Mouse (Mus musculus): ENCODE data around the gene Ica1. TPM values are rescaled to one million over a fixed set of nuclear protein-coding genes. Genes with fewer than 3 reads are reported as not detected.

Ica1 gene
- total and polyA plus RNA-seq, 3 experiments = 0.36 TPM; not detected in 2

DNA sequence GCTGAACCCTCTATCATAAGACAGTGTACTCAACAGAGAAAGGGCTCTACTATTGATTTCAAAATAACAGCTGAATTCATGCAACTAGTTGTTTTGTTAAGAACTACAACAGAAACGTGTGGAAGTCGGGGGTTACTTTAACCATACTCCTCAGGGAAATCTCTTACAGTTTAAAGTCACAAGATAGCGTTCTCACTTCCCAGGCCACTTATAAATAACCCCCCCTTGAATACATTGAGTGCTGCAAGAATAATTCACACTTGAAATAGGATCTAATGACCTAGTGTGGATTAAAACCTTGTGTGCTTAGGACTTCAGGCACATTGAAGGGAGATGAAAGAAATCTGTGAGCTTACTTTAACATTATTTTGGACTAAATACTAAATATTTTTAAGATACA is 87.8 kb downstream of the Ica1 start:
- no peak for DNase-seq (ENCODE audit: low read depth, low spot score)
- TF ChIP-seq MYB (IDR thresholded peaks at IDR 0.05; ENCODE audit: low read depth, low read length) (no peak), MAX (IDR thresholded peaks at IDR 0.05; ENCODE audit: low read length) (no peak), TBP (IDR thresholded peaks at IDR 0.05; ENCODE audit: low read depth, low read length) (no peak), MEF2A (IDR thresholded peaks at IDR 0.05; ENCODE audit: extremely low read depth, insufficient replicate concordance, low read depth, low read length, poor library complexity, severe bottlenecking) (no peak), NELFE (IDR thresholded peaks at IDR 0.05; ENCODE audit: low read depth, low read length) (no peak), CHD2 (IDR thresholded peaks at IDR 0.05; ENCODE audit: low read length) (no peak), MXI1 (IDR thresholded peaks at IDR 0.05; ENCODE audit: low read depth, low read length) (no peak), MAZ (IDR thresholded peaks at IDR 0.05; ENCODE audit: low read depth, low read length) (no peak), TCF12 (IDR thresholded peaks at IDR 0.05; ENCODE audit: low read depth, low read length) (no peak), GABPA (IDR thresholded peaks at IDR 0.05; ENCODE audit: low read depth, low read length) (no peak), ETS1 (IDR thresholded peaks at IDR 0.05; ENCODE audit: low read depth, low read length) (no peak), EP300 (IDR thresholded peaks at IDR 0.05; ENCODE audit: low read depth in 1 of 2, low read length in 2 of 2) (no peak), POLR2AphosphoS2 (IDR thresholded peaks at IDR 0.05; ENCODE audit: low read length) (no peak), CHD1 (IDR thresholded peaks at IDR 0.05; ENCODE audit: low read depth, low read length) (no peak), USF2 (IDR thresholded peaks at IDR 0.05; ENCODE audit: borderline replicate concordance in 1 of 2, insufficient read depth in 1 of 2, low read depth in 1 of 2, low read length in 2 of 2) (no peak), GATA1 (IDR thresholded peaks at IDR 0.05; ENCODE audit: low read depth, low read length) (no peak), SIN3A (IDR thresholded peaks at IDR 0.05; ENCODE audit: low read length) (no peak)
- H3K4me3 ChIP-seq (ENCODE audit: control insufficient read depth in 1 of 2, insufficient read depth in 1 of 2, low read depth in 2 of 2, low read length in 2 of 2) = no peak overlapping the region
- H3K27me3 ChIP-seq (ENCODE audit: control insufficient read depth in 1 of 2, insufficient read depth in 2 of 2, low read length in 2 of 2) = no peaks in the 10 kb centered on the region; a peak in 1 of 4 replicates
- peaks cover 0 to 11% of the 10 kb centered on the region in 2 experiments; a peak in 2 of 4 replicates for H3K4me1 ChIP-seq (ENCODE audit: control insufficient read depth in 1 of 2, insufficient read depth in 2 of 2, low read length in 2 of 2)
- no peak overlapping the region for H3K27ac ChIP-seq (ENCODE audit: control insufficient read depth, low read depth, low read length)
- no peak overlapping the region for H3K9ac ChIP-seq (ENCODE audit: control insufficient read depth, low read depth, low read length, poor library complexity, severe bottlenecking)
- no peaks in the 10 kb centered on the region for H3K79me2 ChIP-seq (ENCODE audit: control insufficient read depth, insufficient read depth, low read length, poor library complexity)
- H3K9me3 ChIP-seq (replicated peaks; ENCODE audit: insufficient read depth, low read length) = no peaks in the 10 kb centered on the region
- peaks cover 0 to 7% of the 10 kb centered on the region in 2 experiments; a peak in 2 of 4 replicates for H3K36me3 ChIP-seq (ENCODE audit: control insufficient read depth in 1 of 2, insufficient read depth in 2 of 2, low read length in 2 of 2)

DNA sequence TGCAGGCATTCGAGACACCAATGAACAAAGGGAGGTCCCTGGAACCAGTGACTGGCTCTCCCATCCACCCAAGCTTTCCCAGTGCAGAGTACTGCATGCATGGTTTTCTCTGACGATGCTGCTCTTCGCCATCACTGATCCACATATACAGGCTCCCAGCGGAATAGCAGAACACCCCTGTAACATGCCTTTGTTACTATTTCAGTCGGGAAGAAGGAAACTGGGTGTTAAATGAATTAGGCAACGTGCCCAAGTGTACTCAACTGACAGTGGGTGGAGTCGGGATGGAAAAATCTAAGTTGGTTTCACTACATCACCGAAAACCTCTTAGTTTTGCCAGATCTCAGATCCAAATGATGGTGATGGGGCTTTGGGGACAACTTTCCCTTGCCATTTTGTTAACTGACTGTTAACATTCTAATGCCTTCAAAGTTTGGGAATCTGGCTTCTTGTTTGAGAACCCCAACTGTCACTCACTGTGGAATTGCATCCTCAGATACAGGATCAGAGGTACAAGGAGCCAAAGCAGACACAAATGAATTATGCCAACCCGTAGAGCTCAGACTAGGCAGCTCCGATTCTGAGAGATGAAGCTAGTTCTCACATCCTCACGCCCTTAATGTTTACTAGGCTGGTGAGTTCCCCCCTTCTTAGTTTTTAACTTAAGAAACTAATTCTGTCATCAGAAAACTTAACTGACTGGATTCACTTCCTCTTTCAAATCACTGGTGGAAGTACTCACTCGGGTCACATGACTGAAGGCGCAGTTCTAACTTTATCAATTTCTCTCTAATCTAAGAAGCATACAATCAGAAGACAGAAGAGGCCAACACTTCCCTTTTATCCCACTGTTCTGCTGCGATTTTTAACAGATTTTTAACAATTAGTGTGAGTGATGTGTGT is 91.4 kb downstream of the Ica1 start:
- peaks cover 0 to 11% of the 10 kb centered on the region in 2 experiments; a peak in 2 of 4 replicates for H3K4me1 ChIP-seq (ENCODE audit: control insufficient read depth in 1 of 2, insufficient read depth in 2 of 2, low read length in 2 of 2)
- TF ChIP-seq TCF12 (IDR thresholded peaks at IDR 0.05; ENCODE audit: low read depth, low read length) (peak; percentile 31; the same call in 1 of the 2 replicates), MYB (IDR thresholded peaks at IDR 0.05; ENCODE audit: low read depth, low read length) (no peak), USF1 (IDR thresholded peaks at IDR 0.05; ENCODE audit: low read depth, low read length) (peak; percentile 94), ZC3H11A (IDR thresholded peaks at IDR 0.05; ENCODE audit: low read depth, low read length) (no peak), BHLHE40 (IDR thresholded peaks at IDR 0.05; ENCODE audit: borderline replicate concordance, low read depth, low read length) (peak; percentile 91), MYC (IDR thresholded peaks at IDR 0.05; ENCODE audit: low read depth, low read length) (no peak), CHD1 (IDR thresholded peaks at IDR 0.05; ENCODE audit: low read depth, low read length) (no peak), USF2 (IDR thresholded peaks at IDR 0.05; ENCODE audit: borderline replicate concordance in 1 of 2, insufficient read depth in 1 of 2, low read depth in 1 of 2, low read length in 2 of 2) (peak in 1 of 2 experiments; percentile 67; a peak in 2 of 4 replicates), ZKSCAN1 (IDR thresholded peaks at IDR 0.05; ENCODE audit: low read depth, low read length) (no peak), NRF1 (IDR thresholded peaks at IDR 0.05; ENCODE audit: insufficient read depth, low read depth, low read length, poor library complexity, severe bottlenecking) (no peak), MAX (IDR thresholded peaks at IDR 0.05; ENCODE audit: low read length) (peak; percentile 69), ELF1 (IDR thresholded peaks at IDR 0.05; ENCODE audit: low read depth, low read length) (no peak), MAFK (IDR thresholded peaks at IDR 0.05; ENCODE audit: borderline replicate concordance, low read depth, low read length) (no peak), TAL1 (IDR thresholded peaks at IDR 0.05; ENCODE audit: low read length) (no peak), ETS1 (IDR thresholded peaks at IDR 0.05; ENCODE audit: low read depth, low read length) (peak; percentile 53; the same call in 1 of the 2 replicates), NELFE (IDR thresholded peaks at IDR 0.05; ENCODE audit: low read depth, low read length) (no peak), POLR2AphosphoS2 (IDR thresholded peaks at IDR 0.05; ENCODE audit: low read length) (no peak), MAZ (IDR thresholded peaks at IDR 0.05; ENCODE audit: low read depth, low read length) (no peak), GABPA (IDR thresholded peaks at IDR 0.05; ENCODE audit: low read depth, low read length) (no peak), E2F4 (IDR thresholded peaks at IDR 0.05; ENCODE audit: borderline replicate concordance, low read depth, low read length) (no peak)

More for the DNA sequence above, 91.4 kb downstream of the Ica1 start:
- H3K36me3 ChIP-seq (ENCODE audit: control insufficient read depth in 1 of 2, insufficient read depth in 2 of 2, low read length in 2 of 2) = peaks cover 0 to 7% of the 10 kb centered on the region in 2 experiments; a peak in 2 of 4 replicates
- no peak overlapping the region for H3K4me3 ChIP-seq (ENCODE audit: control insufficient read depth in 1 of 2, insufficient read depth in 1 of 2, low read depth in 2 of 2, low read length in 2 of 2)
- no peaks in the 10 kb centered on the region for H3K9me3 ChIP-seq (replicated peaks; ENCODE audit: insufficient read depth, low read length)
- H3K79me2 ChIP-seq (ENCODE audit: control insufficient read depth, insufficient read depth, low read length, poor library complexity) = no peaks in the 10 kb centered on the region
- peak; percentile 66 for DNase-seq (ENCODE audit: low read depth, low spot score)
- peaks cover 1 to 4% of the 10 kb centered on the region in 2 experiments; a peak in 3 of 4 replicates for H3K27me3 ChIP-seq (ENCODE audit: control insufficient read depth in 1 of 2, insufficient read depth in 2 of 2, low read length in 2 of 2)
- H3K9ac ChIP-seq (ENCODE audit: control insufficient read depth, low read depth, low read length, poor library complexity, severe bottlenecking) = no peak overlapping the region
- H3K27ac ChIP-seq (ENCODE audit: control insufficient read depth, low read depth, low read length) = no peak overlapping the region
